Mouse (Mus musculus): ENCODE measurements around the gene Cgnl1. TPM values are rescaled to one million over a fixed set of nuclear protein-coding genes. Genes with fewer than 3 reads are reported as not detected.

Gene Cgnl1
- polyA plus RNA-seq, 1 experiment from 2014 or later = 8.9 TPM

GRCm38 (mm10) chr9:71738081-71738930 is 33.1 kb downstream of the Cgnl1 start:
- H3K27me3 ChIP-seq = no peaks in the 10 kb centered on the region
- ATAC-seq (ENCODE audit: low FRiP score) = no peak
- WGBS = 71% methylated on average over 12 of the region's 12 CpGs

DNA sequence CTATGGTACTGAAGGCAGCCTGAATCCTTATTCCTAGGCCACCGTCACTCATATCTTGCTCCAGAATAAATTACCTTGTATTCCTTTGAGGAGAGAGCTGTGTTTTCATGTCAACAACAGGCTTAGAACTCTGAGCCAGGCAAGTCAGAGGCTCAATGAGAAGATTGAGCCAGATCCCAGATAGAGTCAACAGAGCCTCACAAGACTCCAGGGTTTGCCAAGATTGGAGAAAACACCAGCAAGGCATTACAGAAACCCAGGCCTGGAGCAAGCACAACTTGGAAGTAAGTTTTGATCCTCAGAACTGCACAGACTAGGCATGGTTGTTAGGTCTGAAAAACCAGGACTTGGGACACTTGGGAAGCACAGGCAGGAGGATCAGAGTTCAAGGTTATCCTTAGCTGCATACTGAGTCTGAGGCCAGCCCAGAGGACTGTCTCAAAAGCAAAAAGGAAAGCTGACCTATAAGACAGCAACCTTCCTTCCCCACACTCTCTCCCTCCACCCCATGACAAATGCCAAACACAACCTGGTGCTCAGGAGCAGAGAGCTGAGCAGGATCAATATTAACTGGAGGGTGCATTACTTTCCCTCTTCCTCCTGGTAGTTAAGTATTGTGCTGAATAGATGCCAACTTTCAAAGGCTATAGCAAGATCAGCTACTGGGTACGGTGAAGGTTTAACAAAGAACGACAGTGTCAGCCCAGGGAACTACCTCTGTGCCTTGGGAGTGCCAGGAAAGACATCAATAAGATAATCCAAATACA is 34.0 kb downstream of the Cgnl1 start:
- Histone ChIP-seq H3K4me1 (replicated peaks) (no peaks in the 10 kb centered on the region), H3K36me3 (no peaks in the 10 kb centered on the region), H3K9me3 (no peaks in the 10 kb centered on the region), H3K27me3 (no peaks in the 10 kb centered on the region), H3K9ac (no peak overlapping the region), H3K4me3 (no peak overlapping the region), H3K4me2 (no peak overlapping the region), H3K27ac (no peak overlapping the region)
- WGBS = 82% methylated on average over 3 of the region's 3 CpGs
- no peak for ATAC-seq (ENCODE audit: low FRiP score)

More at GRCm38 (mm10) chr9:71738081-71738930, 33.1 kb downstream of the Cgnl1 start:
- Histone ChIP-seq H3K4me1 (replicated peaks) (no peaks in the 10 kb centered on the region), H3K36me3 (no peaks in the 10 kb centered on the region), H3K4me2 (no peak overlapping the region), H3K9ac (no peak overlapping the region), H3K27ac (no peak overlapping the region), H3K4me3 (no peak overlapping the region), H3K9me3 (no peaks in the 10 kb centered on the region)

DNA sequence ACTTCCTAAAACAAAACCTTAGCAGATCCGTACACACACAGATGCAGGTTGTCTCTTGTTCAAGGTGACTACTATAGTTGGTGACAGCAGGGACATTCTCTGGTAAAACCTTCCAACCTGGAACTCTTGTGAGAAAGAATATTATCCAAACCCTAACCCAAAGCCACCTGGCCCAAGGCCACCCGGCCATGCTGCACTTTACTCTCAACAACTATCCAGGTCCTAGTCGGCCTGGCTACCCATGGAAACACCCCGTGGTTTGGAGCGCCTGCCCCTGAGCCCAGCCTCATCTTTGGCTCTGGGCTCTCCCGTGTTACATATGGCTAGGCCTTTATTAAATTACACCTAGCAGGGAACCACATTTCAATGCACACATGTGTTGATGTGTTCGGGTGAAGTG is 35.5 kb downstream of the Cgnl1 start:
- no peak overlapping the region for H3K4me2 ChIP-seq
- WGBS = 90% methylated on average over 7 of the region's 7 CpGs
- H3K4me1 ChIP-seq (replicated peaks) = no peaks in the 10 kb centered on the region
- H3K9me3 ChIP-seq = no peaks in the 10 kb centered on the region
- no peak overlapping the region for H3K4me3 ChIP-seq
- H3K27ac ChIP-seq = no peak overlapping the region
- H3K36me3 ChIP-seq = no peaks in the 10 kb centered on the region
- no peak overlapping the region for H3K9ac ChIP-seq
- no peaks in the 10 kb centered on the region for H3K27me3 ChIP-seq
- ATAC-seq (ENCODE audit: low FRiP score) = no peak

- WGBS = 80% methylated on average over 2 of the region's 2 CpGs
- peaks cover 4% of the 10 kb centered on the region for H3K4me1 ChIP-seq (replicated peaks)
Observed at GRCm38 (mm10) chr9:71733559-71733958, 37.8 kb downstream of the Cgnl1 start.

DNA sequence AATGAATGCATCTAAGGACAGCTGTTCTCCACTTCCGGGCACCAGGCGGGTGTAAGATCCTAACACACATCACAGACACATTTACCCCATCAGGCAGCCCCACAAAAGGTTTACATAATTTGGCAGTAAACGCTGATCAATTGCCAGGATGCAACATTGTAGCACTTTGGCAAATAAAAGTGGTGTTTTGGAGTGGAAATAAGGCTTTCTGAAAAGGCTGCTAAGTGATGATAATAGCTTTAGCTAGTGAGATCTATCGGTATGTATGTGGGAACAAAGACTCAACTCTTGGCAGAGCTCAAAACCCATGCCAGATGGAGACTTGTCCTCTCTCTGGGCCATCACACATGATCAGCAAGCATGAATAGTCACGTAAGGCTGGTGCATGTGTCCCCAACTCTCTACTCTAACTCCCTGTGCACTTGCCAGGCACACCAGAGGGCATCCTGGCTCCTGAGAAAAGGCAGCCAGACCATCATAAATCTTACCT is 42.5 kb downstream of the Cgnl1 start:
- Histone ChIP-seq H3K4me3 (no peak overlapping the region), H3K27ac (no peak overlapping the region), H3K4me1 (replicated peaks) (peaks cover 4% of the 10 kb centered on the region), H3K27me3 (no peaks in the 10 kb centered on the region), H3K36me3 (no peaks in the 10 kb centered on the region), H3K9ac (no peak overlapping the region), H3K9me3 (no peaks in the 10 kb centered on the region), H3K4me2 (no peak overlapping the region)
- WGBS = 52% methylated on average over 5 of the region's 5 CpGs
- ATAC-seq (ENCODE audit: low FRiP score) = no peak; the same call in 1 of the 2 replicates

More at GRCm38 (mm10) chr9:71733559-71733958, 37.8 kb downstream of the Cgnl1 start:
- H3K4me2 ChIP-seq = no peak overlapping the region
- H3K9ac ChIP-seq = no peak overlapping the region
- H3K36me3 ChIP-seq = no peaks in the 10 kb centered on the region
- no peak overlapping the region for H3K4me3 ChIP-seq
- H3K27me3 ChIP-seq = no peaks in the 10 kb centered on the region
- no peaks in the 10 kb centered on the region for H3K9me3 ChIP-seq
- H3K27ac ChIP-seq = no peak overlapping the region
- ATAC-seq (ENCODE audit: low FRiP score) = no peak

GRCm38 (mm10) chr9:71727233-71727632 is 44.2 kb downstream of the Cgnl1 start:
- no peak for ATAC-seq (ENCODE audit: low FRiP score)
- WGBS = 84% methylated on average over 4 of the region's 4 CpGs
- H3K9me3 ChIP-seq = no peaks in the 10 kb centered on the region
- no peaks in the 10 kb centered on the region for H3K27me3 ChIP-seq
- H3K4me1 ChIP-seq (replicated peaks) = peaks cover 4% of the 10 kb centered on the region
- H3K4me3 ChIP-seq = no peak overlapping the region
- H3K9ac ChIP-seq = no peak overlapping the region
- no peak overlapping the region for H3K4me2 ChIP-seq
- H3K36me3 ChIP-seq = no peaks in the 10 kb centered on the region
- H3K27ac ChIP-seq = no peak overlapping the region

GRCm38 (mm10) chr9:71726121-71726520 is 45.3 kb downstream of the Cgnl1 start:
- H3K4me3 ChIP-seq = no peak overlapping the region

DNA sequence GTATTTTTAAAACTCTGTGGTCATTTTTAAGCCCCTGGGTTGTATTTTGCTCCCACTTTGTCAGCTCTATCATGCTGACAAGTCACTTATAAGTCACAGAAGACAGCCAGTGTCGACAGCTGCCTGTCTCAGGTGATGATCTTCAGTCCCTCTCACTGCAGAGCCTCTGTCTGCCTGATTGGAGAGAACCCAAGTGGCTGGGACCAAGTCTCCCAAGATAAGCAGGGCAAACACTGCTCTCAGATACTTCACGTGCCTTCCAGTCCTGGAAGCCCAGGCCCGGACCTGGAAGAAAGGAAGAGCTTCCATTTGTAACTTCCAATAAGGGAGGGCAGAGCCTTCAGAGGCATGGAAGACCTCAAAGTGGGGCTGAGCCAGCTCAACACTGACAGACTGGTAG is 49.0 kb downstream of the Cgnl1 start:
- 91% methylated on average over 3 of the region's 3 CpGs for WGBS
- H3K4me3 ChIP-seq = no peak overlapping the region
- H3K4me1 ChIP-seq (replicated peaks) = no peaks in the 10 kb centered on the region
- H3K27ac ChIP-seq = no peak overlapping the region
- ATAC-seq (ENCODE audit: low FRiP score) = no peak
- no peaks in the 10 kb centered on the region for H3K36me3 ChIP-seq
- no peaks in the 10 kb centered on the region for H3K9me3 ChIP-seq
- H3K9ac ChIP-seq = no peak overlapping the region
- H3K27me3 ChIP-seq = no peaks in the 10 kb centered on the region
- no peak overlapping the region for H3K4me2 ChIP-seq

More at GRCm38 (mm10) chr9:71726121-71726520, 45.3 kb downstream of the Cgnl1 start:
- H3K36me3 ChIP-seq = no peaks in the 10 kb centered on the region
- no peak overlapping the region for H3K4me2 ChIP-seq
- no peak overlapping the region for H3K9ac ChIP-seq
- 92% methylated on average over 3 of the region's 3 CpGs for WGBS
- H3K9me3 ChIP-seq = no peaks in the 10 kb centered on the region
- H3K4me1 ChIP-seq (replicated peaks) = peaks cover 4% of the 10 kb centered on the region
- no peak for ATAC-seq (ENCODE audit: low FRiP score)
- no peaks in the 10 kb centered on the region for H3K27me3 ChIP-seq
- H3K27ac ChIP-seq = no peak overlapping the region

- no peaks in the 10 kb centered on the region for H3K9me3 ChIP-seq
- no peaks in the 10 kb centered on the region for H3K27me3 ChIP-seq
- H3K4me3 ChIP-seq = no peak overlapping the region
- no peak overlapping the region for H3K9ac ChIP-seq
- no peak overlapping the region for H3K27ac ChIP-seq
- no peak overlapping the region for H3K4me2 ChIP-seq
- ATAC-seq (ENCODE audit: low FRiP score) = no peak
- WGBS = 79% methylated on average over 5 of the region's 5 CpGs
- H3K4me1 ChIP-seq (replicated peaks) = no peaks in the 10 kb centered on the region
- H3K36me3 ChIP-seq = no peaks in the 10 kb centered on the region
Observed at GRCm38 (mm10) chr9:71716995-71717394, 54.4 kb downstream of the Cgnl1 start.

- ATAC-seq (ENCODE audit: low FRiP score) = no peak
- Histone ChIP-seq H3K9ac (no peak overlapping the region), H3K4me3 (no peak overlapping the region), H3K4me2 (no peak overlapping the region), H3K27ac (no peak overlapping the region), H3K36me3 (no peaks in the 10 kb centered on the region), H3K4me1 (replicated peaks) (no peaks in the 10 kb centered on the region), H3K9me3 (no peaks in the 10 kb centered on the region), H3K27me3 (no peaks in the 10 kb centered on the region)
- 85% methylated on average over 10 of the region's 10 CpGs for WGBS
Observed at GRCm38 (mm10) chr9:71710776-71711175, 60.6 kb downstream of the Cgnl1 start.

DNA sequence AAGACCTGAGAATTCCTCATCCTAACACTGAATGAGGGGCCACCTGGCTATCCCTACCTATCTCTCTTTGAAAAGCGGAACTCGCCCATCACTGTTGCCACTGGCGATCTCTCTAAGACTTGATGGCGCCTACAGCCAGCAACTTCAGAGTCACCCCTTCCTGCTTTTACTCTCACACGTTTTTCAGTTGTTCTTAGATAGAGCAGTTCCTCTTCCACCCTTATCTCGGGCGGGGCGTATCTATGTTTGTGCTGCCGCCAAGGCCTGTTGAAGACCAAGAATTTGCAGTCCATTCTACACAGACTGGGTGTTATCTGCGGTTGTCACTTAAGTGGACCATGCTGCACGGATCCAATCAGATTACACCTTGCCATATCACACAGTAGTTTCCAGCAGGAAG is 62.2 kb downstream of the Cgnl1 start:
- WGBS = 91% methylated on average over 11 of the region's 11 CpGs
- no peak overlapping the region for H3K4me3 ChIP-seq

DNA sequence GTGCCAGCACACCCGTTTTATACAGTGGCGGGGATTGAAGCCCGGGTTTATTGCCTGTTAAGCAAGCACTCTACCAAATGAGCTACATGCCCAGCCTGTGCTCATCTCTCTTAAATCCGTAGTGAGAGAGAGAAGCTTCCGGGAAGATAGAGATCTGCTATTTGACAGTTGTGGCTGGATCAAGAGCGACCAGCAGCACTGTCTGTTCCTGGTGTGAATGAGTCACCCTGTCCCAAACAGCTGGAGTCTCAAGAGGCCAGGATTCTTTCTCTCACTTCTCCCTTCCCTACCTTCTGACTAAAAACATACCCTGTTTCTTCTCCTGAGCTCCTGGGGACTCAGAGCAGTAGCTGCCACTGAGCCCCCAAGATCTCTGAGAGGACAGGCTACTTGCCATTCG is 63.4 kb downstream of the Cgnl1 start:
- no peak for ATAC-seq (ENCODE audit: low FRiP score)
- no peak overlapping the region for H3K4me3 ChIP-seq
- WGBS = 90% methylated on average over 7 of the region's 7 CpGs
- H3K9me3 ChIP-seq = no peaks in the 10 kb centered on the region
- no peaks in the 10 kb centered on the region for H3K36me3 ChIP-seq
- H3K27ac ChIP-seq = no peak overlapping the region
- H3K4me1 ChIP-seq (replicated peaks) = no peaks in the 10 kb centered on the region
- no peak overlapping the region for H3K9ac ChIP-seq
- no peak overlapping the region for H3K4me2 ChIP-seq
- H3K27me3 ChIP-seq = no peaks in the 10 kb centered on the region

More for the DNA sequence above, 62.2 kb downstream of the Cgnl1 start:
- H3K9ac ChIP-seq = no peak overlapping the region
- H3K27ac ChIP-seq = no peak overlapping the region
- no peak overlapping the region for H3K4me2 ChIP-seq
- H3K27me3 ChIP-seq = no peaks in the 10 kb centered on the region
- ATAC-seq (ENCODE audit: low FRiP score) = no peak
- H3K9me3 ChIP-seq = no peaks in the 10 kb centered on the region
- H3K36me3 ChIP-seq = no peaks in the 10 kb centered on the region
- no peaks in the 10 kb centered on the region for H3K4me1 ChIP-seq (replicated peaks)
